Mouse (Mus musculus) layer of hippocampus, adult 9-11 months (tissue): Measurements from ENCODE around the gene Ache.
"Not testable (repeated sequence)": the region's sequence is repeated elsewhere in the genome, so short reads cannot be mapped to it uniquely, and the experiment has no call there.

Source experiments
- DNase-seq: peaks from one replicate; pipeline ENCODE4 v3.0.0; 2022

Ache gene

GRCm38 (mm10) chr5:137287032-137287952, at the start of gene Ache:
TSS of gene Ache (plus strand) at chr5:137287519.
- peak; percentile 79 for DNase-seq

- no peak for DNase-seq
These were observed 23.2 kb upstream of the Ache start for GRCm38 (mm10) chr5:137263897-137264720.

GRCm38 (mm10) chr5:137264787-137265186, 22.5 kb upstream of the Ache start:
- DNase-seq: no peak

DNA sequence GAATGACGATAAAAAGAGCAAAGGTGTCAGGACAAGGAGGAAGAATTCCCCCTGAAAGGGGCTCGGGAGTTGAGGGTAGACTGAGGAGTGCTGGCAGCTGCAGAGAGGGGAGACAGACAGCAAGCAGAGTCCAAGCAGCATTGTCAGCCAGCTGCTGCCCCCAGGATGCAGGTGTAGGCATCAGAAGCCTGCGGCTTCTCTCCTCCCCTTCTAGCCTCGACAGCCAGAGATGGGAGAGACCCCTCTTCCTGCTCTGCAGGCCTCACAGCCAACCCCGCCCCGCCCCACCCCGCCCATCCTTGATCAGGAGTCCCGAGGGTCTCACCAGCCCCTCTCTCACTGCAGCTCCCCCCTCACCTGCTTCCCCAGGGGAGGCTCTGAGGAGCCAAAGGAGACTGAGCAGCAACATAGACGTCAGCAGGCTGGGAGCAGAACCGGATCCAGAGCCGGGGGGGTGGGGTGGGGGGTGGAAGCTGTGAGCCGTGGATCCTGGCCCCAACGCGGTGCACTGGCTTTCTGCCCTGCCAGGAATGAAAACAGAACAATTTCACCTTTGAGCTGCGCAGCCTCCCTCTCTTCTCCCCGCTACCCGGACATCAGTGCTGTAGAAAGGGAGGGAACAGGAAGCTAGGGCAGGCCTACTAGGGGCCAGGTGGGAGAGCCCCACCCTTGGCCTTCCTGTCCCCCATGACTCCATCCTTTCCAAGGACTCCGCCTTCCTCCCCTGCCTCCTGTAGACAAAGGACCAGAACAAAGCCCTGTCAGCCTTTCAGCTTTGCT, 19.0 kb upstream of the Ache start:
- DNase-seq: no peak

GRCm38 (mm10) chr5:137277360-137278342, 9.7 kb upstream of the Ache start:
- no peak for DNase-seq

- not testable (repeated sequence) for DNase-seq
These were observed 2.9 kb upstream of the Ache start for GRCm38 (mm10) chr5:137284411-137284810.

GRCm38 (mm10) chr5:137285045-137285444, 2.3 kb upstream of the Ache start:
- no peak for DNase-seq

- DNase-seq: no peak
These were observed 1.3 kb upstream of the Ache start for GRCm38 (mm10) chr5:137285986-137286385.

DNA sequence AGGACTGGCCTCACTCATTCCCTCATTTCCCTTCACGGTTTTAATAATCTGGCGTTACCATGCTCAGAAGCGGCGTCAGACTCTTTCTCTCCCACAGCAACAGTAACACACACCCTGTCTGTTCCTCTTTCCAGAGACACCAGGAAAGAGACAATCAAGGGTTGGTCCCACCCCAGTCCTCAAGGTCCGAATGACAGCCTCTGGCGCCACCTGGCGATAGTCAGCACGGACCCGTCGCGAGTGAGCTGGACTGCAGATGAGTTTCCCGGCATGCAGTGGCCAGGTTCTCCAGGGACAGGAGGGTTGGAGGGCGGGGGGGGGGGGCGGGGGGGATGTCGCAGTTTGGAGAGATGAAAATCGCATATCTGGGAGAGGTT, 676 bp upstream of the Ache start:
- DNase-seq: peak; percentile 91

- DNase-seq: peak; percentile 68
These were observed 829 bp downstream of the Ache start for GRCm38 (mm10) chr5:137287953-137288743.

DNA sequence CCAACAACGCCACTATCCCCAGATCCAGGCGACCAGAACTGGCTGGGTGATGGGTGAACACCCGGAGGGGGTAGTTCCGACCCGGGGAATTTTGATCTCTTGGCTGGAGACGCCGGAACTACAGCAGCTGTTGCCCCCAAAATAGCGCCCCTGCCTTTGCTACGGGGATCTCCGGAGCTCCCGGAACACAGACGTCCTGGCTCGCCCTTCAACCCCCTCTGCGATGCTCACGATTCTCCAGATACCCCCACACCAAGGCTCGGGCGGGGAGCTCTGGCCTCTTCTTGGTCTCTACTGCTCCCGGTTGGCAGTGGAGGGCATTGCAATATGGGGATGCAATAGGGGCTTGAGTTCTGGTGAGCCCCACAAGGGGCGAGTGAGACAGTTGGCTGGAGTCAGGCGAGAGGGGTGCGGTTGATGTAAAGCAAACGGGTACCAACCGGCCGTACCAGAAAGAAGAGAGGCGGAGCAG, 1.7 kb downstream of the Ache start:
- no peak for DNase-seq

DNA sequence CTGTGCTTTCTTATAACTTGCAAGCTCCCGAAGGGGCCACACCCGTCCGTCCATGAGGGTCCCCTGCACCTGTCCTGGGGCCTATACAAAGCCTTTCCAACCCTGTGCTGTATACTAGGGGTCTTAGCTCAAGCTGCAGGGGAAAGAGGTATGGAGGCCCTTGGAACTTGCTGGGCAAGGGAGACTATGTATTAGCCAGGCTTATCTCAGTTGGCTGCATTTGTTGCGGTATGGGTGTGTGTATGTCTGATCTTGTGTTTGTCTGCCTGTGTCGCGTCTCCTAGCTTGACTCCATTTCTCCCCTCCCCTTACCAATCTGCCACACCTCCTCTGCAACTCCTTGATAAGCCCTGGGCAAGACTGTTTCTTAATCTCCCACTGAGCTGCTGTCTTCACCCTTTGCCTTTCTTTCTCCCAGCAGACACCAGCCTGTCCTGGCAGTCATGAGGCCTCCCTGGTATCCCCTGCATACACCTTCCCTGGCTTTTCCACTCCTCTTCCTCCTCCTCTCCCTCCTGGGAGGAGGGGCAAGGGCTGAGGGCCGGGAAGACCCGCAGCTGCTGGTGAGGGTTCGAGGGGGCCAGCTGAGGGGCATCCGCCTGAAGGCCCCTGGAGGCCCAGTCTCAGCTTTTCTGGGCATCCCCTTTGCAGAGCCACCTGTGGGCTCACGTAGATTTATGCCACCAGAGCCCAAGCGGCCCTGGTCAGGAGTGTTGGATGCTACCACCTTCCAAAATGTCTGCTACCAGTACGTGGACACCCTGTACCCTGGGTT, 2.5 kb downstream of the Ache start:
- DNase-seq: no peak

GRCm38 (mm10) chr5:137290677-137291076, 3.4 kb downstream of the Ache start:
- DNase-seq: no peak

DNA sequence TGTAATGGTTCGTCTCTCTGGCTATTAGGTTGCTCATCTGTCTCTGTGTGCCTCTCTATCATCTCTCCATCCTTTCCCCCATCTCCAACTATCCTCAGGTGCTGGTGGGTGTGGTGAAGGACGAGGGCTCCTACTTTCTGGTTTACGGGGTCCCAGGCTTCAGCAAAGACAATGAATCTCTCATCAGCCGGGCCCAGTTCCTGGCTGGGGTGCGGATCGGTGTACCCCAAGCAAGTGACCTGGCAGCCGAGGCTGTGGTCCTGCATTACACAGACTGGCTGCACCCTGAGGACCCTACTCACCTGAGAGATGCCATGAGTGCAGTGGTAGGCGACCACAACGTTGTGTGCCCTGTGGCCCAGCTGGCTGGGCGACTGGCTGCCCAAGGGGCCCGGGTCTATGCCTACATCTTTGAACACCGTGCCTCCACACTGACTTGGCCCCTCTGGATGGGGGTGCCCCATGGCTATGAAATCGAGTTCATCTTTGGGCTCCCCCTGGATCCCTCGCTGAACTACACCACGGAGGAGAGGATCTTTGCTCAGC, 4.1 kb downstream of the Ache start:
- no peak for DNase-seq

DNA sequence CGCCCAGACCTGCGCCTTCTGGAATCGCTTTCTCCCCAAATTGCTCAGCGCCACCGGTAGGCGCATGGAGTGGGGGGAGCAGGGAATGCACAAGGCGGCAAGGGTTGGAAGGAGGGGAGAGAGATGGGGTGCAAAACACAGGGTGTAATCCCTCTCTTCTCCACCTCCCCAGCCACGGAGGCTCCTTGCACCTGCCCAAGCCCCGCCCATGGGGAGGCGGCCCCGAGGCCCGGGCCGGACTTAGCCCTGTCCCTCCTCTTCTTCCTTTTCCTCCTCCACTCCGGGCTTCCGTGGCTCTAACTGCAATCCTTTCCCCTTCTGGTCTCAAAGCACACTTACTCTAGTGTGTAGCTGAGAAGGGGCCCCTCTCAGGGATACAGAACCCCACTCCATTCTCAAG, 6.0 kb downstream of the Ache start:
- DNase-seq: peak; percentile 83

DNA sequence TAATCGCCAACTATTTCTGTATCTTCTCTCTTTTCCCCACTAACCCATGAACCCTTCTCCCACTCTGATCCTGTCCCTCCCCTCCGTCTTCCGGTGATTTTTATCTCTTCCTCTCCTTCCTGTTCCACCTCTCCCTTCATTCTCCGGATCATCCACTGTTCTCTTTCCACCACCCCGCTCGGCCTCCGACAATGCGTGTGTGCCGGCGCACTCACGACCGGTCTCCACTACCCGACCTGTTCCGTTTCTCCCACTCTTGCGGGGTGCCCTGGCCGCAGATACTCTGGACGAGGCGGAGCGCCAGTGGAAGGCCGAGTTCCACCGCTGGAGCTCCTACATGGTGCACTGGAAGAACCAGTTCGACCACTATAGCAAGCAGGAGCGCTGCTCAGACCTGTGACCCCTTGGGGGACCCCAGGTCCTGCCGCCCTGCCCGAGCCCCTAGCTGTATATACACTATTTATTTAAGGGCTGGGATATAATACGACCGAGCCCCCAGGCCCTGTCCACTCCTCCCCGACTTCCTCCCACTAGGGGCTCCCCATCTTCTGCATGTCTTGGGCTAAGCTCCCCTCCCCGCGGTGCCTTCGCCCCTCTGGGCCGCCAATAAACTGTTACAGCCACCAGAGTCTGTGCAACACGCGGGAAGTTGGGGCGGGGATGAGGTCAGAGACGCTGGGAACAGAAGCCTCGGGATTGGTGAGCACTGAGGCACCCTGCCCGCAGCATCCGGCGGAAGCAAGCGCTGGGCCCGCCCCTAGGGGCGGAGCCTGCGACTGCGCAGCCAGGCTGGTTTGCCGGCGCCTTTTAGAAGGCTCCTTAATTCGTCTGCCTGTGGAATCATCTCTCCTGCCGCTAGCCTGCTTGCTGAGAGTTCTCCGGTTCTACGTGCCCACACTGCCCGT, 6.8 kb downstream of the Ache start, which contains the start of gene Ufsp1:
Gene Ufsp1, plus strand, starts transcription at position 791 of the 905 bp plus-strand sequence.
- peak; percentile 98 for DNase-seq

GRCm38 (mm10) chr5:137294744-137295093, 7.4 kb downstream of the Ache start:
- no peak for DNase-seq

DNA sequence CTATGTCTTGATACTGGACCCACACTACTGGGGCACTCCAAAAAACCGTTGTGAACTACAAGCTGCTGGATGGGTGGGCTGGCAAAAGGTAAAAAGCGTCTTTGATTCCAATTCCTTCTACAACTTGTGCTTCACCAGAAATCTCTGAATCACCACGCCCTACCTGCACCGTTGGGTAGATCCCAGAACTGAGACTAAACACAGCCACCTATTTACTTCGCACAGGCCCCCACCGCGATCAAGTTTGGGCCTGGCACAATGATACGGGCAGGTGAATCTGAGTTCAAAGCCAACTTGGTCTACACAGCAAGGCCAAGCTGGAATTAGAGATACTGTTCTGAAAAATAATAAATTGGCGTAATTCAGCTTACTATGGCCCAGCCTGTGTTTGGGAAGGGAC, 8.0 kb downstream of the Ache start:
- no peak for DNase-seq

- DNase-seq: no peak
These were observed 8.4 kb downstream of the Ache start for GRCm38 (mm10) chr5:137295712-137296111.
